Mouse (Mus musculus) bone marrow, adult 2 months (tissue): ENCODE results near the gene Izumo1r. TPM values are rescaled to one million over a fixed set of nuclear protein-coding genes. Genes with fewer than 3 reads are reported as not detected.

ENCODE experiments used
- H3K27ac ChIP-seq: fragments of 200-500 bp; 2 replicates; pipeline ENCODE4 v1.5.1; 2012; ENCODE audit warnings: low read depth, mild to moderate bottlenecking, control low read depth, inconsistent platforms, low read length; ENCODE audit not compliant: control insufficient read depth, poor library complexity, insufficient read depth
- H3K4me1 ChIP-seq: fragments of 200-500 bp; 2 replicates; pipeline ENCODE4 v1.6.1; 2011; ENCODE audit warnings: low read length; ENCODE audit not compliant: control insufficient read depth, insufficient read depth
- H3K4me3 ChIP-seq: fragments of 200-500 bp; replicated peaks from 2 replicates; pipeline ENCODE3; 2011; ENCODE audit warnings: mild to moderate bottlenecking, low read depth, low read length, control low read depth; ENCODE audit not compliant: control insufficient read depth
- CTCF ChIP-seq: fragments of 200-500 bp; IDR thresholded peaks from 2 replicates; pipeline ENCODE4 v1.5.1; 2011; ENCODE audit warnings: low read length, control low read depth; ENCODE audit not compliant: control insufficient read depth, insufficient read depth
- POLR2A ChIP-seq: fragments of 200-500 bp; IDR thresholded peaks from 2 replicates; pipeline ENCODE4 v1.6.1; 2011; ENCODE audit warnings: low read depth, mild to moderate bottlenecking, control low read depth, low read length, borderline replicate concordance; ENCODE audit not compliant: control insufficient read depth
- WGBS: fragments of 180-500 bp; shearing (Covaris S2); methylation state at CpG from one replicate; pipeline ENCODE4 v1.1.7; 2018; 5-methylcytosine and 5-hydroxymethylcytosine counted together
- polyA plus RNA-seq: library from polyadenylated mRNA; stranded (reverse); fragments of >200 nt; gene quantifications from 2 replicates; pipeline ENCODE4 v1.2.4, GENCODE M21; 2011; ENCODE audit warnings: low replicate concordance; ENCODE audit not compliant: missing spikeins, insufficient read depth, insufficient read length

Gene Izumo1r
- polyA plus RNA-seq, 1 experiment = 1.2 TPM

- 84% methylated on average over 2 of the region's 2 CpGs for WGBS
- Histone ChIP-seq H3K27ac (no peak overlapping the region), H3K4me1 (peaks cover 2% of the 10 kb centered on the region), H3K4me3 (no peak overlapping the region)
- TF ChIP-seq POLR2A (no peak), CTCF (no peak)
These were observed 33.4 kb downstream of the Izumo1r start for GRCm38 (mm10) chr9:14870377-14870776.

- H3K27ac ChIP-seq = no peak overlapping the region
- H3K4me1 ChIP-seq = peaks cover 2% of the 10 kb centered on the region
- WGBS = 84% methylated on average over 8 of the region's 8 CpGs
These were observed 35.4 kb downstream of the Izumo1r start for GRCm38 (mm10) chr9:14868326-14868725.

GRCm38 (mm10) chr9:14866957-14867356 is 36.8 kb downstream of the Izumo1r start:
- peak; percentile 59 for TF ChIP-seq CTCF
- TF ChIP-seq POLR2A = no peak
- H3K27ac ChIP-seq = no peak overlapping the region
- H3K4me1 ChIP-seq = peaks cover 2% of the 10 kb centered on the region
- no peak overlapping the region for H3K4me3 ChIP-seq
- 9% methylated on average over 7 of the region's 7 CpGs for WGBS

More at GRCm38 (mm10) chr9:14868326-14868725, 35.4 kb downstream of the Izumo1r start:
- no peak overlapping the region for H3K4me3 ChIP-seq
- TF ChIP-seq POLR2A (no peak), CTCF (no peak)

- TF ChIP-seq POLR2A (no peak), CTCF (no peak)
- no peak overlapping the region for H3K27ac ChIP-seq
- peaks cover 2% of the 10 kb centered on the region for H3K4me1 ChIP-seq
- WGBS = 81% methylated on average over 9 of the region's 9 CpGs
- no peak overlapping the region for H3K4me3 ChIP-seq
These were observed 39.0 kb downstream of the Izumo1r start for GRCm38 (mm10) chr9:14864726-14865125.

- Histone ChIP-seq H3K4me3 (no peak overlapping the region), H3K4me1 (peaks cover 2% of the 10 kb centered on the region), H3K27ac (no peak overlapping the region)
- WGBS = 88% methylated on average over 3 of the region's 3 CpGs
- no peak for TF ChIP-seq POLR2A
- no peak for TF ChIP-seq CTCF
These were observed 40.6 kb downstream of the Izumo1r start for GRCm38 (mm10) chr9:14863126-14863525.

GRCm38 (mm10) chr9:14859868-14860639 is 43.7 kb downstream of the Izumo1r start, which contains the start of gene Gpr83:
Gene Gpr83 (plus strand): TSS chr9:14860210.
- WGBS = 3% methylated on average over 47 of the region's 47 CpGs
- Histone ChIP-seq H3K27ac (no peak within 1 kb of the TSS), H3K4me3 (no peak within 1 kb of the TSS), H3K4me1 (no peaks in the 10 kb centered on the region)
- TF ChIP-seq CTCF (no peak), POLR2A (no peak)

GRCm38 (mm10) chr9:14858782-14859181 is 45.0 kb downstream of the Izumo1r start:
- H3K4me3 ChIP-seq = no peak overlapping the region
- TF ChIP-seq POLR2A = no peak
- no peak for TF ChIP-seq CTCF
- no peaks in the 10 kb centered on the region for H3K4me1 ChIP-seq
- WGBS = 72% methylated on average over 3 of the region's 3 CpGs
- H3K27ac ChIP-seq = no peak overlapping the region

GRCm38 (mm10) chr9:14858170-14858706 is 45.5 kb downstream of the Izumo1r start:
- no peak overlapping the region for H3K27ac ChIP-seq
- no peak for TF ChIP-seq POLR2A
- no peak for TF ChIP-seq CTCF
- 64% methylated on average over 7 of the region's 7 CpGs for WGBS
- no peak overlapping the region for H3K4me3 ChIP-seq
- H3K4me1 ChIP-seq = no peaks in the 10 kb centered on the region
